Mouse (Mus musculus) olfactory bulb, adult 2 months (tissue): ENCODE data around the gene Olfr373.

Experiments
- CTCF ChIP-seq: fragments of 200-500 bp; IDR thresholded peaks from 2 replicates; pipeline ENCODE4 v1.5.1; 2012; ENCODE audit warnings: low read depth, mild to moderate bottlenecking, low read length, moderate library complexity; ENCODE audit not compliant: insufficient read depth
- POLR2A ChIP-seq: fragments of 200-500 bp; IDR thresholded peaks from 2 replicates; pipeline ENCODE4 v1.6.1; 2012; ENCODE audit warnings: mild to moderate bottlenecking, low read depth, low read length, moderate library complexity; ENCODE audit not compliant: insufficient read depth

DNA sequence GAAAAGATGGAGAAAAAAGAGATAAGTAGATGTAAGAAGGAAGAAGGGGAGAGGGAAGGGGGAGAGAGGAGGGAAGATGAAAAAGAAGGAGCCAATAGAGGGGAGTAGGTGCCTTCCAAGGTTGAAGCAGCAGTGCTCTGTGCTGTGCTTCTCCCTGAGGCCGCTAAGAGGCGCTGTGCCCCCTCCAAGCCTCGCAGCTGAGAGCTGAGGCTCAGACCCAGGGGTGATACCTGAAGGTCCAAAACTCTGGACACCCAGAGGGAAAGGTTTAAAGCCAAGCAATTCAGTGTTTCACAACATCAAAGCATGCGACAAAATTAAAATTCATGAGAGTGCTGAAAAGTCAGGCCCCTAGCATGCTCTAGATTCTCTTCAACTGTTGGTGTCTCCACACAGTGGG, 22.2 kb downstream of the Olfr373 start:
- no peak for TF ChIP-seq CTCF
- TF ChIP-seq POLR2A = no peak
